Mouse (Mus musculus) adrenal gland, adult 2 months (tissue): ENCODE results near the gene Tmem201. TPM values are rescaled to one million over a fixed set of nuclear protein-coding genes. Genes with fewer than 3 reads are reported as not detected.
"Not testable (repeated sequence)": the region's sequence is repeated elsewhere in the genome, so short reads cannot be mapped to it uniquely, and the experiment has no call there.

ENCODE experiments used
- DNase-seq: peaks from one replicate; pipeline ENCODE4 v3.0.0; 2021
- long read RNA-seq: library from polyadenylated mRNA; stranded (forward); transcript quantifications from one replicate; pipeline ENCODE4 v2.0.0, GENCODE M21; 2021
- polyA plus RNA-seq: library from polyadenylated mRNA; depleted of rRNA; stranded (reverse); fragments of >200 nt; gene quantifications from 2 replicates; pipeline ENCODE4 v1.2.3, GENCODE M21; 2012; rRNA removed
- total RNA-seq, 2 experiments: library from RNA; stranded (reverse); gene quantifications; 2 replicates each; pipeline ENCODE4 v1.2.3; 2021

Gene Tmem201
- total RNA-seq (10 to 100 TPM; 30.0 to 31.0 TPM), polyA plus RNA-seq (85.3 and 95.4 TPM in 2 replicates)
- long read RNA-seq, transcript Tmem201-202 (6 exons, 3,620 nt) = major isoform, 22 of 34 reads
- long read RNA-seq, partial matches to known transcripts = 6 of 34 reads
- long read RNA-seq, other reads (novel, unspliced or antisense) = 6 of 34 reads

GRCm38 (mm10) chr4:149737383-149738324 lies at the start of gene Tmem201:
Gene Tmem201, minus strand, starts transcription at chr4:149738044.
- peak; percentile 96 for DNase-seq

GRCm38 (mm10) chr4:149784901-149785300 lies 47.1 kb upstream of the Tmem201 start:
- DNase-seq = no peak

- no peak for DNase-seq
Measured at GRCm38 (mm10) chr4:149784371-149784770, 46.5 kb upstream of the Tmem201 start.

DNA sequence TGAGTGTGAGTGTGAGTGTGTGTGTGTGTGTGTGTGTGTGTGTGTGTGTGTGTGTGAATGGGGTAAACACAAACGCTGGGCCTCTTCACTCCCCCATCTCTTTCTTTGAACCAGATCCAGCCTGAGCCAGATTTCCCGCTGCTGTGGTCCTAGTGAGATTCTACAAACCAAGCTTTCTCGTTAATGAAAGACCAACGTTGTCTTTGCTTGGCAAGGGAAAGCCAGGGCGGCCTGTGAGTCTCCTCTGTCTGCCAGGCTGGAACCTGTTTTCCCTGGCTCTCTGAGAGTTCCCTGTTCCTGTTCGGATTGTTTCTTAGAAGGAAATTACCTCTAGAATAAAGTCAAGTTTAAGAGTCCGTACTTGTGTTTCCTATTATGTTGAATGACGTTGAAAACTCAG lies 45.1 kb upstream of the Tmem201 start:
- no peak for DNase-seq

- DNase-seq = peak; percentile 71
Measured at GRCm38 (mm10) chr4:149780565-149781356, 42.9 kb upstream of the Tmem201 start.

- DNase-seq = no peak
Measured at GRCm38 (mm10) chr4:149779966-149780365, 42.1 kb upstream of the Tmem201 start.

GRCm38 (mm10) chr4:149777126-149777525 lies 39.3 kb upstream of the Tmem201 start:
- peak; percentile 88 for DNase-seq

- DNase-seq = no peak
Measured at GRCm38 (mm10) chr4:149775760-149776362, 38.0 kb upstream of the Tmem201 start.

GRCm38 (mm10) chr4:149775330-149775729 lies 37.5 kb upstream of the Tmem201 start:
- peak; percentile 86 for DNase-seq

- peak; percentile 98 for DNase-seq
Measured at GRCm38 (mm10) chr4:149774094-149774470, 36.2 kb upstream of the Tmem201 start, which contains the start of gene Slc25a33. Gene Slc25a33, minus strand, starts transcription at chr4:149774277.

DNA sequence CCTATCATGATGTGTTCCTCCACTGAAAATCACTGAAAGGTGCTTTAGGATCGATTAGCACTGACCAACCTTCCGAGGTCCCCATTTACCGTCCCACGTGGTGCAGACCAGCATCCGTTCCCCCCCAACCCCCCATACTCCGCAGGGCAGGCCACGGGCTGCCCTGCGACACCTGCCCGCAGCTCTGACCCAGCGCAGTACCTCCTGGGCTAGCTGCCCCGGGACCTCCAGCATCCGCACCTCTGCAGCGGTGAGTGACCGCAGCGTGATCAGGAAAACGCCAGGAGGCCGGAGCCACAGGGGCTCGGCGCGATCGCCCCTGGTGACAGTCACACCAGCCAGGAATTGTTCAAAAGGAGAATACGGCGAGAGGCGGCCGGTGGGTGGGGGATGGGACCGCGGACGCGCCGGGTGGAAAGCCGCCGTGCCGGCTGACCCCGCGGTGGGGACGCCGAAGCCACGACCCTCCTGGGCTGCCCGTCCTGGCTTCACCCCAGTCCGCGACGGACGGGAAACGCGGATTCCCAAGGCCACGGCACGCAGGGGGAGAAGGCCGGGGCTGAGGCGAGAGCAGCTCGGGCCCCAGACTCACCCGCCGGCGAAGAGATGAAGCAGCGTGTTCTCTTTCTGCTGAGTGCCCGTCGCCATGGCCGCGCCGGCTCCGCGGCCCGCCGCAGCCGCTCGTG lies 35.7 kb upstream of the Tmem201 start:
- DNase-seq = no peak

GRCm38 (mm10) chr4:149772394-149772793 lies 34.5 kb upstream of the Tmem201 start:
- DNase-seq = no peak

GRCm38 (mm10) chr4:149765201-149765600 lies 27.4 kb upstream of the Tmem201 start:
- DNase-seq = peak; percentile 16

GRCm38 (mm10) chr4:149763335-149763734 lies 25.5 kb upstream of the Tmem201 start:
- DNase-seq = no peak

- DNase-seq = no peak
Measured at GRCm38 (mm10) chr4:149759517-149759916, 21.7 kb upstream of the Tmem201 start.

DNA sequence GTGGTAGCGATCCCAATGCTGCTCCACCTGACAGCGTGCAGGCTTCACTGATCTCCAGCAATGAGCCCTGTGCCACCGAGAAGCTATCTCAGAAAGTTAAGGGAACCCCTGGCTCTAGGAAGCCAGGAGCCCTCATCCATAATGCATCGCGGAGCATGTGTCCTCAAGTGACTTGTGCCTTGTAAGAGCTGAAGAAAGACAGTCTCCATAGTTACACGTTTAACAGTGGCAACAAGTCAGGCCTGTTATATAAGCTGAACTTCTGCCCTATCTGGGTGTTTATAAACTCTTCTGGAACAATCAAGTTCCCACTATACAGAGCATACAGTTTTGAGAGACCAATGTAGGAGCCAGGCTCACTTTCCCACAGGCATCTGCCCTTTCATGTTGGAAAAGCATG lies 20.6 kb upstream of the Tmem201 start:
- no peak for DNase-seq

DNA sequence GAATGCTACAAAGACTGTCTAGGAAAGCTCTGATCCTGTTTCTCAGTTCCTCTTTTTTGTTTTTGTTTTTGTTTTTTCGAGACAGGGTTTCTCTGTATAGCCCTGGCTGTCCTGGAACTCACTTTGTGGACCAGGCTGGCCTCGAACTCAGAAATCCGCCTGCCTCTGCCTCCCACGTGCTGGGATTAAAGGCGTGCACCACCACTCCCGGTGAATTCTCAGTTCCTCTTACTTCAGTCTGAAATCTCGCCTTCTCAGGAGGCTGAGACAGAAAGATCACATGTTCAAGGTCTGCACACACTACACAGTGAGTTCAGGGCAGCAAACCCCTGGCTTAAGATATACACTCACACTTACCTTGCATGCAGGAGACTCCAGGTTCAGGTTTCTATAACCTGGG lies 18.7 kb upstream of the Tmem201 start:
- not testable (repeated sequence) for DNase-seq

- DNase-seq = no peak
Measured at GRCm38 (mm10) chr4:149752836-149753235, 15.0 kb upstream of the Tmem201 start.

DNA sequence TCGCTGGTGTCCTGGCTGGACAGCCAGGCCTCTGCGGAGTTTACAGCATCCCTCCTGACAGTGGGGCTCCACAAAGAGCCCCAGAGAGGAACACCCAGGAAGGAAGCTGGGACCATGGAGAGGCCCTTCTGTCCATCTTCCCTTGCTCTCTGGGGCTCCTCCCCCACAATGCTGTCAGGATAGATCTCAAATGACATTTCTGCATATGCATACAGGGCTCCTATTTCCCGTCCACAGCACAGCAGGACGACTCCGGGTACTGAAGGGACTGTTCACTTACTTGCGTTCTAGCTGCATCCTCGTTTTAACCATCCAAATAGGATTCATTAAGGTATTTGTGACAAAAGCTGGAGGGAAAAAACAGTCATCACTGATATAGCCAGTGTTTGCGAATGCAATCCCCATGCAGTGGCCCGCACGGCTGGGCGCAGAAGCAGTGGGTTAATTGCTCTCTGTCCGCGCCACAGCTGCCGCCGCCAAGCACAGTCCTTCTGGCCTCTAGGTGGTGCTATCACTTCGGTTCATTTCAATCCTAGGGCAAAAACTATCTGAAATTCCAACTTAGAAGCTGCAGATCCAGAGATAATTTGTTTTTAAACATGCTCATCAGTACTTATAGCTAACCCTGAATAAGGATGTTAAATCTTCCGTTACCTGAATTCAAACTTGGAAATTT lies 14.4 kb upstream of the Tmem201 start:
- peak; percentile 53 for DNase-seq

DNA sequence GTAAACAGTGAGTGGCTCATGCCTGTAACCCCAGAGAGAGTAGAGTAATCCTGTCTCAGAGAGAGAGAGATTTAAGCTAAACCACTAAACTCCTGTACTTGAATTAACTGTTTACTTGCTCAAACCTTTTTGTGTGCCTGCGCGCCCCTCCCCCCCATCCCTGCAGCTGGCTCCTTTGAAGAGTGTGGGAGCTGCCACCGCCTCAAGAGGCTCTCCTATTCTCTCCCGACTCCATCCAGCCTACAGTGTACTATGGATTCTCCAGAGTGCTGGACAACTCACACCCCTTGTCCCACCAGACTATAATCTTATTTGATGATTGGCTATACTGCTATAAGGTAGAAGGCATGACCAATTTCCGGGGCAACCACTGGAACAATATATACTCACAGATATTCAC lies 12.8 kb upstream of the Tmem201 start:
- DNase-seq = no peak

DNA sequence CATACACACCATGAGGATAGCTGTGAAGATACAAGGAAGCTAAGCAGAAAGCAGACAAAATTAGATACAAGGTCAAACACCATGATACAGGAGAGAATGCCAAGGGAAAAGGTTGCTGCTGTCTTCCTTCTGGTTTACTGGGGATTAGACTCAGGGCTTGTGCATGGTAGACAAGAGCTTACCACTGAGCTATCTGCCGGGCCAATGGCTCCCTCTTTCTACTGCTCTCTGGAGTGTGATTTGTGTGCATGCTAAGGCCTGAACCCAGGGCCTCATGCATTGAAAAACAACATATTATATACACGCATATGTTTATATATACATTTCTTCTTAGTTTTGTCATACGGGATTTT lies 11.8 kb upstream of the Tmem201 start:
- DNase-seq = not testable (repeated sequence)
